Mouse (Mus musculus) heart, postnatal 0 days (tissue): ENCODE results near the gene Kmt2c.

ENCODE experiments used
- CTCF ChIP-seq: IDR thresholded peaks from 2 replicates; pipeline ENCODE4 v1.5.1; 2016; ENCODE audit warnings: antibody characterized with exemption, control low read depth, low read depth
- EP300 ChIP-seq: IDR thresholded peaks from 2 replicates; pipeline ENCODE4 v1.6.1; 2016; ENCODE audit warnings: antibody characterized with exemption, low read depth

- TF ChIP-seq CTCF = no peak
- no peak for TF ChIP-seq EP300
Measured at GRCm38 (mm10) chr5:25222752-25223702, 275.6 kb downstream of the Kmt2c start, which contains the start of gene E130116L18Rik.
